10 mouse cellular contexts compared by ENCODE assay signal in the genomic region with DNA sequence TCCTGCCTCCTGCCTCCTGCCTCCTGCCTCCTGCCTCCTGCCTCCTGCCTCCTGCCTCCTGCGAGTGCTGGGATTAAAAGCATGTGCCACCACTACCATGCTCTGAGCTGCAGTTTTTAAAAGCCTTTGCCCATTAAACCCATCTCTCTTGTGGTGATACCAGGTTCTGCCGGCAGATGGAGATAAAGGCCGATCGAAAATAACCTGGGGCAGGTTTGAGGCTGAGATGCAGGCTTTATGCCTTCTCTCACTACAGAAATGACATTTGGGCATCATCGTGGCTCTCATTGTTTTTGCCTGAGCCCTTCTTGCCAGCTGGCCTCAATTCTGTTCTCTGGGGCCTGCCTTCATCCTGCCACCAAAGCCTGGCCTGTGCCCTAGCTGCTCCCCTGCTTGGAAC. TPM values are rescaled to one million over a fixed set of nuclear protein-coding genes. Genes with fewer than 3 reads are reported as not detected.
DNase-seq lines count a peak whose midpoint lies in the region; TF ChIP-seq lines count a peak whose summit lies in the region.
"Had no signal": no experiment of that assay in that cellular context is flagged by ENCODE, and none has a peak within 500 bp of the region (broad histone marks: within the 10 kb centered on the region; RNA-seq: fewer than 3 reads in every experiment).

No protein-coding gene starts in this region.

- WGBS in lung, adult 2 months: 7% methylated on average over 5 of the region's 5 CpGs

- H3K27ac ChIP-seq in gastrocnemius, adult 2 months: no peak overlapping the region

- TF ChIP-seq CTCF in gastrocnemius, adult 2 months (IDR thresholded peaks at IDR 0.05): peak; percentile 64
- TF ChIP-seq CTCF in lung, adult 2 months (IDR thresholded peaks at IDR 0.05; ENCODE audit: insufficient read depth, low read length): 0 out of 2 replicates have a peak, but pooled peaks have one; percentile 13

- peak; percentile 49 for DNase-seq in gastrocnemius, adult 2 months
- DNase-seq in gastrocnemius, postnatal 25 days: no peak
- peak; percentile 32 to 42 for DNase-seq in urinary bladder, postnatal 36 days (ENCODE audit: low spot score in 2 of 2)
- no peak for DNase-seq in urinary bladder, adult 2 months (ENCODE audit: low spot score)
- peak; percentile 63 to 80 for DNase-seq in cerebellum, postnatal 4 days (ENCODE audit: low spot score in 2 of 2)
- DNase-seq in kidney, postnatal 10 days: peak; percentile 75
- peak; percentile 46 for DNase-seq in lung, adult 2 months
- DNase-seq in right cerebral cortex, postnatal 4 days: peak; percentile 74

- intact Hi-C loops in gastrocnemius, adult 2 months (cut with DNase I): loop anchor here (2.0 kb wide), 1 partner anchor 95 kb away; no protein-coding TSS in a partner anchor

- H3K4me3 ChIP-seq in gastrocnemius, adult 2 months: no peak overlapping the region
- H3K4me3 ChIP-seq in lung, adult 2 months (replicated peaks; ENCODE audit: extremely low read depth, low read depth, low read length): no peak overlapping the region

- TF ChIP-seq POLR2A in lung, adult 2 months (IDR thresholded peaks at IDR 0.05; ENCODE audit: borderline replicate concordance, extremely low read depth, low read depth, low read length): no peak

- H3K4me1 ChIP-seq in lung, adult 2 months (ENCODE audit: control insufficient read depth, insufficient read depth, low read length): no peaks in the 10 kb centered on the region

RNA-seq across cellular contexts. Expression of a gene that starts 14.2 kb away (rescaled TPM):
- total RNA-seq in gastrocnemius, adult 2 months (2021): not detected
- not detected for total RNA-seq in gastrocnemius, postnatal 25 days (2021)
- not detected in 2 replicates for polyA plus RNA-seq in urinary bladder, adult 2 months (2012; rRNA removed)
- polyA plus RNA-seq in lung, adult 2 months (2012; rRNA removed): not detected in 2 replicates
- total RNA-seq: left cerebral cortex, adult 8-10 months had no signal
- polyA plus RNA-seq: spleen, adult 2 months had no signal

RNA-seq across cellular contexts. Expression of a gene that starts 26.6 kb away (rescaled TPM):
- not detected for total RNA-seq in gastrocnemius, adult 2 months (2021)
- not detected for total RNA-seq in gastrocnemius, postnatal 25 days (2021)
- polyA plus RNA-seq in urinary bladder, adult 2 months (2012; rRNA removed): not detected in 2 replicates
- polyA plus RNA-seq in lung, adult 2 months (2012; rRNA removed): not detected in 2 replicates
- total RNA-seq: left cerebral cortex, adult 8-10 months had no signal
- polyA plus RNA-seq: spleen, adult 2 months had no signal

RNA-seq across cellular contexts. Expression of a gene that starts 34.9 kb away (rescaled TPM):
- not detected for total RNA-seq in gastrocnemius, adult 2 months (2021)
- total RNA-seq in gastrocnemius, postnatal 25 days (2021): not detected
- polyA plus RNA-seq in urinary bladder, adult 2 months (2012; rRNA removed): 0.40 and 0.45 TPM in 2 replicates
- 8.1 and 8.5 TPM in 2 replicates for polyA plus RNA-seq in lung, adult 2 months (2012; rRNA removed)

RNA-seq across cellular contexts. Expression of a gene that starts 35.4 kb away (rescaled TPM):
- total RNA-seq in gastrocnemius, adult 2 months (2021): 1 to 10 TPM; 1.1 to 1.8 TPM
- total RNA-seq in gastrocnemius, postnatal 25 days (2021): 1 to 10 TPM; 1.6 TPM
- polyA plus RNA-seq in urinary bladder, adult 2 months (2012; rRNA removed): 8.7 and 9.7 TPM in 2 replicates
- 5.1 and 5.8 TPM in 2 replicates for polyA plus RNA-seq in lung, adult 2 months (2012; rRNA removed)

RNA-seq across cellular contexts. Expression of a gene that starts 39.7 kb away (rescaled TPM):
- not detected for total RNA-seq in gastrocnemius, adult 2 months (2021)
- not detected for total RNA-seq in gastrocnemius, postnatal 25 days (2021)
- polyA plus RNA-seq in urinary bladder, adult 2 months (2012; rRNA removed): not detected in 2 replicates
- not detected in 2 replicates for polyA plus RNA-seq in lung, adult 2 months (2012; rRNA removed)
- total RNA-seq: left cerebral cortex, adult 8-10 months had no signal
- polyA plus RNA-seq: spleen, adult 2 months had no signal

Comparison
In these comparisons a context has a peak if more than half of its experiments do, and no peak if none do; other contexts are left out.
1. DNase-seq: peak in gastrocnemius, adult 2 months (single experiment), urinary bladder, postnatal 36 days (2 of 2), cerebellum, postnatal 4 days (2 of 2), kidney, postnatal 10 days (single experiment), lung, adult 2 months (single experiment) and right cerebral cortex, postnatal 4 days (single experiment); none in gastrocnemius, postnatal 25 days (single experiment) and urinary bladder, adult 2 months (single experiment).